Mouse (Mus musculus) forebrain, embryonic 11.5 days (tissue): ENCODE data around the gene Fam161a. TPM values are rescaled to one million over a fixed set of nuclear protein-coding genes. Genes with fewer than 3 reads are reported as not detected.
"Not testable (repeated sequence)": the region's sequence is repeated elsewhere in the genome, so short reads cannot be mapped to it uniquely, and the experiment has no call there.

Experiments used
- ATAC-seq: fragments of 200-750 bp; cut with Nextera tagmentation; replicated peaks from 2 replicates; pipeline ENCODE4 v1.8.0; 2017; ENCODE audit warnings: moderate TSS enrichment; ENCODE audit not compliant: low FRiP score
- DNase-seq: peaks from one replicate; pipeline ENCODE4 v3.0.0-alpha.2; 2017; ENCODE audit warnings: low spot score
- H3K27ac ChIP-seq: fragments of 300-500 bp; sonication (generic); 2 replicates; pipeline ENCODE4 v1.5.1; 2014; ENCODE audit warnings: low read depth, low read length
- H3K27me3 ChIP-seq: fragments of 300-500 bp; sonication (generic); 2 replicates; pipeline ENCODE4 v1.6.1; 2014; ENCODE audit warnings: mild to moderate bottlenecking, low read length, mixed read lengths; ENCODE audit not compliant: control insufficient read depth, insufficient read depth
- H3K36me3 ChIP-seq: fragments of 300-500 bp; sonication (generic); 2 replicates; pipeline ENCODE4 v1.6.1; 2014; ENCODE audit warnings: mild to moderate bottlenecking, low read length, moderate library complexity, mixed read lengths; ENCODE audit not compliant: control insufficient read depth, insufficient read depth
- H3K4me1 ChIP-seq: fragments of 300-500 bp; sonication (generic); replicated peaks from 2 replicates; pipeline ENCODE4 v1.6.1; 2014; ENCODE audit warnings: low read length, mixed read lengths; ENCODE audit not compliant: control insufficient read depth, insufficient read depth
- H3K4me2 ChIP-seq: fragments of 300-500 bp; sonication (generic); 2 replicates; pipeline ENCODE4 v1.6.1; 2014; ENCODE audit warnings: low read depth, mild to moderate bottlenecking, low read length, moderate library complexity, mixed read lengths; ENCODE audit not compliant: severe bottlenecking
- H3K4me3 ChIP-seq: fragments of 300-500 bp; sonication (generic); 2 replicates; pipeline ENCODE4 v1.5.1; 2014; ENCODE audit warnings: low read depth, low read length
- H3K9ac ChIP-seq: fragments of 300-500 bp; sonication (generic); 2 replicates; pipeline ENCODE4 v1.6.1; 2014; ENCODE audit warnings: low read length
- H3K9me3 ChIP-seq: fragments of 300-500 bp; sonication (generic); 2 replicates; pipeline ENCODE4 v1.6.1; 2016; ENCODE audit warnings: low read length, mixed read lengths; ENCODE audit not compliant: control insufficient read depth
- WGBS: fragments of 180-500 bp; shearing (Covaris S2); extraction: QIAGEN DNeasy Blood & Tissue Kit; methylation state at CpG from one replicate; pipeline ENCODE4 v1.1.7; 2014; 5-methylcytosine and 5-hydroxymethylcytosine counted together
- polyA plus RNA-seq: library from polyadenylated mRNA; unstranded; fragments of >200 nt; fragmentation: Nextera tagmentation; extraction: Ambion mirVana; gene quantifications from 2 replicates; pipeline ENCODE4 v1.2.1, GENCODE M21; 2014

The Fam161a gene
- polyA plus RNA-seq, 1 experiment from 2014 or later = 3.4 TPM

- no peak overlapping the region for H3K9ac ChIP-seq
- H3K36me3 ChIP-seq = no peaks in the 10 kb centered on the region
- ATAC-seq (no peak), DNase-seq (no peak)
- no peak overlapping the region for H3K27ac ChIP-seq
- H3K27me3 ChIP-seq = no peaks in the 10 kb centered on the region
- no peak overlapping the region for H3K4me3 ChIP-seq
- no peaks in the 10 kb centered on the region for H3K4me1 ChIP-seq
- 45% methylated on average over 20 of the region's 20 CpGs for WGBS
- no peaks in the 10 kb centered on the region for H3K9me3 ChIP-seq
- H3K4me2 ChIP-seq = no peak overlapping the region
Measured at GRCm38 (mm10) chr11:23047663-23048582, 40.6 kb downstream of the Fam161a start.

- Histone ChIP-seq H3K9me3 (no peaks in the 10 kb centered on the region), H3K27ac (no peak overlapping the region), H3K9ac (no peak overlapping the region), H3K4me2 (no peak overlapping the region), H3K36me3 (no peaks in the 10 kb centered on the region), H3K4me3 (no peak overlapping the region), H3K4me1 (no peaks in the 10 kb centered on the region), H3K27me3 (no peaks in the 10 kb centered on the region)
- no peak for DNase-seq
- ATAC-seq = no peak
Measured at GRCm38 (mm10) chr11:23049642-23050041, 42.3 kb downstream of the Fam161a start.

DNA sequence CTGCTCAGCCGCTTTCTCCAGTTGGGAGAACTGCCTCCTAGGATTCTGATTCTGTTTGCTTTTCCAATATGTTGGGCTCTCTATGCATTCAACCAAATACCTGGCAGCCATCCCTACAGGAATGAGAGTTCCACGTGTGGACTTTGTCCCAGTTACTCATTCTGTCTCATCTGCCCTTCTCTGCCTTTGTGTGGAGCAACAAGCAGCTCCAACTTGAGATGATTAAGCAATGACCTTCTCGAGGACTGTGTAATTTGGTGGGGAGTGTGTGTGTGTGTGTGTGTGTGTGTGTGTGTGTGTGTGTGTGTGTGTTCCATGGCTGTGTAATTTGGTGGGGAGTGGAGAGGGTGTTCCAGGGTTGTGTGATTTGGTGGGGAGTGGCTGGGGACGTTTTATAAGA, 45.0 kb downstream of the Fam161a start:
- H3K27ac ChIP-seq = no peak overlapping the region
- no peaks in the 10 kb centered on the region for H3K9me3 ChIP-seq
- no peaks in the 10 kb centered on the region for H3K27me3 ChIP-seq
- H3K9ac ChIP-seq = no peak overlapping the region
- H3K4me1 ChIP-seq = no peaks in the 10 kb centered on the region
- 74% methylated on average over 4 of the region's 4 CpGs for WGBS
- no peak overlapping the region for H3K4me2 ChIP-seq
- no peak for DNase-seq
- ATAC-seq = no peak
- no peaks in the 10 kb centered on the region for H3K36me3 ChIP-seq
- H3K4me3 ChIP-seq = no peak overlapping the region

DNA sequence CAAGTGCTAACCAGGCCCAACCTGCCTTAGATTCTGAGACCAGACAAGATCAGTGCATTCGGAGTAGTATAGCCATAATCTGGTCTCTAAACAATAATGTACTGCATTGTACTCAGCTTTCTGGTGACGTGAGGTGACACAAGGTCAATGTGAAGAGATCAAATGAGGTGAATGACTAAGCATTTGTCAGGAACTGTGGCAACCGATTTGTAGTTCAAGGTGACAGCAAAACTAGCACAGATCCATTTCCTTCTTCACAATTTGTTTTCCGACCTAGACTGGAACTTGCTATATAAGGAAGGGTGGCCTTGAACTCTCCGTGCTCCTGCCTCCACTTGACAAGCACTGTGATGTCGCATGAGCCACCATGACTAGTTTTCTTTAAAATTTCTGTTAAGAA, 55.8 kb downstream of the Fam161a start:
- no peaks in the 10 kb centered on the region for H3K4me1 ChIP-seq
- no peaks in the 10 kb centered on the region for H3K9me3 ChIP-seq
- no peaks in the 10 kb centered on the region for H3K36me3 ChIP-seq
- DNase-seq = no peak
- no peak for ATAC-seq
- no peak overlapping the region for H3K4me2 ChIP-seq
- H3K4me3 ChIP-seq = no peak overlapping the region
- no peak overlapping the region for H3K9ac ChIP-seq
- WGBS = 85% methylated on average over 6 of the region's 6 CpGs
- no peaks in the 10 kb centered on the region for H3K27me3 ChIP-seq
- no peak overlapping the region for H3K27ac ChIP-seq

GRCm38 (mm10) chr11:23063857-23064256, 56.5 kb downstream of the Fam161a start:
- Histone ChIP-seq H3K4me2 (no peak overlapping the region), H3K27me3 (no peaks in the 10 kb centered on the region), H3K4me1 (no peaks in the 10 kb centered on the region), H3K4me3 (no peak overlapping the region), H3K9ac (no peak overlapping the region), H3K9me3 (no peaks in the 10 kb centered on the region), H3K36me3 (no peaks in the 10 kb centered on the region), H3K27ac (no peak overlapping the region)
- WGBS = 63% methylated on average over 3 of the region's 3 CpGs
- no peak for DNase-seq
- no peak for ATAC-seq

- ATAC-seq, H3K27ac ChIP-seq, H3K9ac ChIP-seq, H3K36me3 ChIP-seq, DNase-seq, H3K4me3 ChIP-seq, H3K4me1 ChIP-seq, H3K4me2 ChIP-seq, H3K27me3 ChIP-seq, H3K9me3 ChIP-seq: not testable (repeated sequence)
- WGBS = 35% methylated on average over 3 of the region's 3 CpGs
Measured at GRCm38 (mm10) chr11:23064276-23064675, 56.9 kb downstream of the Fam161a start.

DNA sequence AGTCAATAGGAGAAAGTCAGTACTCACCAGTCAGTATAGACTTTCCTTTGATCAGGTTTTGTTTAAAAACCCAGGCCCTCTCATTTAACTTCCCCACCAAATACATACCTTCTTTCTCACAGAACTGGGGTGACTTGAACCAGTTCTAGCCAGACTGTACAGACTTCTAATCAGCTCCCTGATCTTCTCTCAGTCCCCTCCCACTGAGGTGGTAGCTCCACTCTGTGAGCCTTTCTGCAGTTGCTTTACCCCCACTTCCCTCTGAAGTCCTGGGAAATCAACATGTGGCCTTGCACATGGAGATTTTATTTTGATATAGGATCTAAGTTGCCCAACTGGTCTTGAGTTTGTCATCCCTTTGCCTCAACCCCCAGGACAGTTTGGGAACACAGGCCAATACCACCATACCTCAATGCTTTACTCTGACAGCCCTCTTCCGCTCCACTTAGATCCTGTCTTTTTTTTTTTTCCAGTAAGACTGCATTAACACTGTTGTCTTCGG, 57.9 kb downstream of the Fam161a start:
- Histone ChIP-seq H3K4me2 (no peak overlapping the region), H3K9ac (no peak overlapping the region), H3K36me3 (no peaks in the 10 kb centered on the region), H3K27ac (no peak overlapping the region), H3K4me3 (no peak overlapping the region), H3K27me3 (no peaks in the 10 kb centered on the region), H3K9me3 (no peaks in the 10 kb centered on the region), H3K4me1 (no peaks in the 10 kb centered on the region)
- ATAC-seq (no peak), DNase-seq (no peak)
- 96% methylated on average over 2 of the region's 2 CpGs for WGBS

- 1% methylated on average over 49 of the region's 49 CpGs for WGBS
- Histone ChIP-seq H3K9me3 (no peaks in the 10 kb centered on the region), H3K27ac (no peak overlapping the region)
Measured at GRCm38 (mm10) chr11:23067395-23068136, 60.2 kb downstream of the Fam161a start.

More at GRCm38 (mm10) chr11:23067395-23068136, 60.2 kb downstream of the Fam161a start:
- Histone ChIP-seq H3K4me2 (peak overlapping the region; percentile 76), H3K36me3 (no peaks in the 10 kb centered on the region), H3K4me3 (peak overlapping the region; percentile 63), H3K9ac (peak overlapping the region; percentile 72), H3K4me1 (no peaks in the 10 kb centered on the region), H3K27me3 (no peaks in the 10 kb centered on the region)
- ATAC-seq (peak; percentile 99), DNase-seq (peak; percentile 94)
